Mouse (Mus musculus) small intestine, adult 10 weeks (tissue): ENCODE data around the gene Acbd6. TPM values are rescaled to one million over a fixed set of nuclear protein-coding genes. Genes with fewer than 3 reads are reported as not detected.

Experiments used
- polyA plus RNA-seq: library from polyadenylated mRNA; stranded (reverse); fragments of 350-450 nt; fragmentation: Illumina TruSeq; extraction: RNeasy Lipid Tissue Mini Kit (QIAGEN cat#74804); gene quantifications from one replicate; pipeline ENCODE4 v1.2.3, GENCODE M21; 2014; ENCODE audit warnings: low replicate concordance

Acbd6 gene
- 18.7 TPM for polyA plus RNA-seq

DNA sequence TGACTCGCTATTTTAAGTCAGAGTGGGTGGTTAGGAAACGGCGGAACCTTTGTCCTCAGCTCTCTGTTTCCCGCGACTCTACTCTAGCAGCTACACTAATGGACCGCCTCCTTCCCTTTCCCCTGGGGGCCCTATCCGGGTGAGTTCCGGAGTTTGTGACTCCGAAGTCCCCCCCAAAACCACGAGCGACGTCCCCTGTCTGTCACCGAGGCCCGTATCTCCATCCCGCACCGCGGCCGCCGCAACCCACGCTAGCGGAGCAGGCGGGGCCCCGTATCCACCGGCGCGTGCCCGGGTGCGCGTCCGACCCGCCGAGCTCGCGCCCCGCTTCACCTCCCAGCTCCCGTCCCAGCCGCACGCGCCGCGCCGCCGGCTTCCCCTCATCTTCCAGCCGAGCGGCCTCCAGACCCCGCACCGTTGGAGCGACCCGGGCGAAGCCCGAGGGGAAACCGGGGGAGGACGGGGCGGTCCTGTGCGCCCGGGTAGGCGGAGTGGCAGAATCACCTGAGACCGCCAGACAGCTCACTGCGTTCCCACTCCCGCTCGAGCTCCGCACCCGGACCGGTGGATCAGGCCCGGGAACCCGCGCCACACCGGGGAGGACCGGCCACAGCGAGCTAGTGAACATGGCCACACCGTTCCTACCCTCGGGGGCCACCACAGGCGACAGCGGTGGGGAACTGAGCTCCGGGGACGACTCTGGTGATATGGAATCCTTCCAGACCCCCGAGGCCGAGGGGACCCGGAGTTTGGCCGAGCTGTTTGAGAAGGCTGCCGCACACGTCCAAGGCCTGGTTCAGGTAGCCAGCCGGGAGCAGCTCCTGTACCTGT is at the start of gene Acbd6:
Gene Acbd6, plus strand, starts transcription at position 109 of the 831 bp plus-strand sequence.

Other genes starting within 250 kb of the Acbd6 start
- gene Xpr1, start 140.7 kb upstream of the Acbd6 start, polyA plus RNA-seq = 58.6 TPM
- gene Lhx4, start 193.6 kb downstream of the Acbd6 start, polyA plus RNA-seq = not detected